Mouse (Mus musculus) ES-E14 (cell line): ENCODE measurements at regions not wholly inside any gene's neighbourhood (a gene's known extent, or its start where the extent isn't known, plus 50 kb on each side); places are given as distances from the start of the nearest gene placed in this dataset.

Experiments used
- CHD2 ChIP-seq: IDR thresholded peaks from 2 replicates; pipeline ENCODE4 v1.6.1; 2014; ENCODE audit warnings: mild to moderate bottlenecking, low read depth, low read length, inconsistent platforms
- HCFC1 ChIP-seq: IDR thresholded peaks from 2 replicates; pipeline ENCODE4 v1.6.1; 2012; ENCODE audit warnings: low read length, inconsistent platforms, borderline replicate concordance; ENCODE audit not compliant: insufficient read depth
- MAFK ChIP-seq: IDR thresholded peaks from 2 replicates; pipeline ENCODE4 v1.6.1; 2014; ENCODE audit warnings: mild to moderate bottlenecking, low read depth, low read length, inconsistent platforms; ENCODE audit not compliant: insufficient read depth
- ZC3H11A ChIP-seq: IDR thresholded peaks from 2 replicates; pipeline ENCODE4 v1.6.1; 2012; ENCODE audit warnings: low read depth, mild to moderate bottlenecking, inconsistent platforms, low read length, borderline replicate concordance
- ZNF384 ChIP-seq: IDR thresholded peaks from 2 replicates; pipeline ENCODE4 v1.6.1; 2012; ENCODE audit warnings: low read depth, low read length, inconsistent platforms

GRCm38 (mm10) chr4:84153571-84153970 lies 521.5 kb downstream of the Bnc2 start:
- TF ChIP-seq ZNF384 (no peak), MAFK (no peak), CHD2 (no peak), HCFC1 (no peak), ZC3H11A (no peak)
